Mouse (Mus musculus) midbrain, embryonic 15.5 days (tissue): ENCODE data around the gene Psg16. TPM values are rescaled to one million over a fixed set of nuclear protein-coding genes. Genes with fewer than 3 reads are reported as not detected.

Experiments used
- polyA plus RNA-seq: library from polyadenylated mRNA; unstranded; fragments of >200 nt; fragmentation: Nextera tagmentation; extraction: Ambion mirVana; gene quantifications from 2 replicates; pipeline ENCODE4 v1.2.1, GENCODE M21; 2015

Gene Psg16
- polyA plus RNA-seq, 1 experiment from 2014 or later: 6.1 TPM

Other genes with a start within 250 kb of the Psg16 start
- 6.7 TPM in 2 replicates for gene Prkd2, start 231.1 kb upstream of the Psg16 start, polyA plus RNA-seq
- 4.7 and 4.8 TPM in 2 replicates for gene Dact3, start 198.7 kb upstream of the Psg16 start, polyA plus RNA-seq
- 9.7 and 16.6 TPM in 2 replicates for gene Gng8, start 182.3 kb upstream of the Psg16 start, polyA plus RNA-seq
- gene Ptgir, start 167.6 kb upstream of the Psg16 start, polyA plus RNA-seq: 0.42 and 0.43 TPM in 2 replicates
- 351 and 370 TPM in 2 replicates for gene Calm3, start 149.9 kb upstream of the Psg16 start, polyA plus RNA-seq
- 198 and 205 TPM in 2 replicates for gene Pnmal2, start 129.4 kb upstream of the Psg16 start, polyA plus RNA-seq
- gene Pnmal1, start 114.4 kb upstream of the Psg16 start, polyA plus RNA-seq: 74.5 and 76.1 TPM in 2 replicates
- 6.8 and 7.1 TPM in 2 replicates for gene Gm42372, start 91.0 kb upstream of the Psg16 start, polyA plus RNA-seq
- gene Ccdc8, start 81.3 kb upstream of the Psg16 start, polyA plus RNA-seq: 6.4 and 6.8 TPM in 2 replicates
- gene Ppp5c, start 46.1 kb upstream of the Psg16 start, polyA plus RNA-seq: 124 and 127 TPM in 2 replicates
- gene Hif3a, start 11.6 kb upstream of the Psg16 start, polyA plus RNA-seq: 4.7 and 5.2 TPM in 2 replicates
- gene Ceacam3, start 76.2 kb downstream of the Psg16 start, polyA plus RNA-seq: not detected in 2 replicates
- not detected in 2 replicates for gene Psg29, start 129.4 kb downstream of the Psg16 start, polyA plus RNA-seq